Mouse (Mus musculus): ENCODE measurements around the gene Fbxl8. TPM values are rescaled to one million over a fixed set of nuclear protein-coding genes. Genes with fewer than 3 reads are reported as not detected.

The Fbxl8 gene
- polyA plus RNA-seq, 1 experiment from 2014 or later = 3.2 TPM

DNA sequence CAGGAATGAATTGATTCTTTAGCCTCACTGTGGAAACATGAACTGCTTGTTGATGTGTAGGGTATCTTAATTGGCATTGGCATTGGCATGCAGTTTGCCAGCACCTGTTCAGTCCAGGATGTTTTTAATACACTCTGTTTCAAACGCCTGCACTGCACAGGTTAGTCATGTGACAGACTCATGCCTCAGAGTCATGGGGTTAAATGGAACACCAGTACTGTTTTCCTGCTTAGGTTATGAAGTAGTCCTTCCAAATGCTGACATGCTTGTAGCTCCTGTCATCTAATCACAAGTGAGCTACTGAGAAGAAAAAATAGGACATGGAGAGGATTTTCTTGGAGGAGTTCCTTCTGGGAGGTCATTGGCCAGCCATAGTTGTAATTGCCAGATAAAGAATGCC, 29.2 kb upstream of the Fbxl8 start:
- Histone ChIP-seq H3K4me3 (no peak overlapping the region), H3K9me3 (no peaks in the 10 kb centered on the region), H3K9ac (no peak overlapping the region), H3K4me2 (no peak overlapping the region), H3K27me3 (replicated peaks) (no peaks in the 10 kb centered on the region), H3K36me3 (peaks cover 38% of the 10 kb centered on the region), H3K27ac (replicated peaks) (no peak overlapping the region), H3K4me1 (0 out of 2 replicates have a peak, but pooled peaks cover 7% of the 10 kb centered on the region)
- no peak for ATAC-seq (ENCODE audit: extremely low read depth, insufficient number of reproducible peaks, low FRiP score, low TSS enrichment)
- 70% methylated on average over 1 of the region's 1 CpGs for WGBS

DNA sequence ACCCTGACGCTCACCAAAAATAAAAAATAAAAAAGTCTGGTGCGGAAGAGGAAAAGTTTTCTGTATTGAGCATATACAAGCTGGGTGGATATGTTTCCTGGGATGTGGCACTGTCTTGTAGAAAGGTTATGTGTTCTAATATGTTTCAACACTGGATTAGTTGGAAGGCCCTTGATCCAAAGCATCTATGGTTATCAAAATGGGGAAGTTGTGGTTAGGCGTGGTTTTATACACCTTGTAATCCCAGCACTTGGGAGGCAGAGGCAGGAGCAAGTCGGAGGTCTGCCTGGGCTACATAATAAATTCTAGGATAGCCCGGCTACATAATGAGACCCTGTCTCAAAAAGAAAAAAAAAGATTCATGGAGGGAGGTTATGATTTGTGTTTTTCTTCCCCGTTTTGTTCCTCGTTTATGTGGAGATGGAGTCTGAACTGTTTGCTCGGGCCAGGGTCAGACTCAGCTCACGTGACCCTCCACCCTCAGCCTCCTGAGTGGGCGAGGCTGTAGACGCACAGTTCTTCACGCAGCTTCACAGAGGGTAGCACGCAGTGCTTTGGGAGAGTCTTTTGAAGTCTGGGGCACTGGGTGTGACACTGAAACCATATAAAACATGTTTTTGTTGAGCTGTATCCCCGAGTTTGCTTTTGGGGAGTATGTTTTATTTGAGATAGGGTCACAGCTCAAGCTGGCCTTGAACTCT, 26.9 kb upstream of the Fbxl8 start:
- H3K4me3 ChIP-seq = no peak overlapping the region
- no peaks in the 10 kb centered on the region for H3K4me1 ChIP-seq
- H3K27ac ChIP-seq (replicated peaks) = no peak overlapping the region
- 90% methylated on average over 14 of the region's 14 CpGs for WGBS
- H3K4me2 ChIP-seq = no peak overlapping the region
- ATAC-seq (ENCODE audit: extremely low read depth, insufficient number of reproducible peaks, low FRiP score, low TSS enrichment) = no peak
- no peaks in the 10 kb centered on the region for H3K9me3 ChIP-seq
- H3K9ac ChIP-seq = no peak overlapping the region
- H3K27me3 ChIP-seq (replicated peaks) = no peaks in the 10 kb centered on the region
- H3K36me3 ChIP-seq = peaks cover 60% of the 10 kb centered on the region

DNA sequence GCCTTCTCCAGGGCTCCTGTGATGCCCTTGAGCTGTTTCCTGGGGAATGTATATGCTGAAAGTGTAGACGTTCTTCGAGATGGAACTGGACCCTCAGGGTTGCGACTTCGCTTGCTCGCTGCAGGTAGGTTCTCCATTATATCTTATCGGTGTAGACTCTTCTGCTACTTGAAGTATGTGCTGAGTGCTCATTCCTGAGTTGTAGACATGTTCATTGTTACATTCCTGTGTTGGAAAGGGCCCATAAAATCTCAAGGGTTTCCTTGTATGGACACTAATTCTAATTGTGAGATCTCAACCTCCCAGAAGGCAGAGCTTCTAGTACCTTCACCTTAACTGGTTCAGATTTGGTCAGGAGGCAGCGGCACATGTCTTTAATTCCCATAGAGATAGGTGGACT, 23.4 kb upstream of the Fbxl8 start:
- Histone ChIP-seq H3K4me3 (no peak overlapping the region), H3K27ac (replicated peaks) (no peak overlapping the region), H3K4me2 (no peak overlapping the region), H3K36me3 (peaks cover 62% of the 10 kb centered on the region), H3K27me3 (replicated peaks) (no peaks in the 10 kb centered on the region), H3K9me3 (no peaks in the 10 kb centered on the region), H3K4me1 (no peaks in the 10 kb centered on the region), H3K9ac (no peak overlapping the region)
- 90% methylated on average over 7 of the region's 7 CpGs for WGBS
- no peak for ATAC-seq (ENCODE audit: extremely low read depth, insufficient number of reproducible peaks, low FRiP score, low TSS enrichment)

DNA sequence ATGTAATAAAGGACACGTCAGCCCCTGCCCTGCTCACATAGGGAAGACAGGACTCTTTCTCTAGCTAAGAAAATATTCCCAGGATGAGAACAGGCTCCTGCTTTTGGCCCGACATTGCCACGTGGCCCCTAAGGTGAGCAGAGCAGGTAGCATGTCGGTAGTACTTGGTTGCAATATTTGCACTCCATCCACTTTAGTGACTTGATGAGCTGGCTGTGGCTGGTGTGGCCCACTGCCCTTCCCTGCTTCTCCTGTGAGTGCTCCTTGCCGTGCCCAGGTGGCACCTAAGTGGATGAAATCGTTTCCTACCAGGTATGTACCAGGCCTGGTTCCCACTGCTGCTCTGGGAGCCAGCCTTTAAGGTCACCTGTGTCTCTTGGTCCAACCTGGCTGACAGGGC, 12.5 kb upstream of the Fbxl8 start:
- H3K27me3 ChIP-seq (replicated peaks) = peaks cover 14% of the 10 kb centered on the region
- H3K36me3 ChIP-seq = peaks cover 66% of the 10 kb centered on the region
- no peak overlapping the region for H3K9ac ChIP-seq
- no peak overlapping the region for H3K4me2 ChIP-seq
- H3K27ac ChIP-seq (replicated peaks) = no peak overlapping the region
- WGBS = 87% methylated on average over 6 of the region's 6 CpGs
- no peaks in the 10 kb centered on the region for H3K9me3 ChIP-seq
- no peak for ATAC-seq (ENCODE audit: extremely low read depth, insufficient number of reproducible peaks, low FRiP score, low TSS enrichment)
- H3K4me1 ChIP-seq = peaks cover 29% of the 10 kb centered on the region
- no peak overlapping the region for H3K4me3 ChIP-seq

DNA sequence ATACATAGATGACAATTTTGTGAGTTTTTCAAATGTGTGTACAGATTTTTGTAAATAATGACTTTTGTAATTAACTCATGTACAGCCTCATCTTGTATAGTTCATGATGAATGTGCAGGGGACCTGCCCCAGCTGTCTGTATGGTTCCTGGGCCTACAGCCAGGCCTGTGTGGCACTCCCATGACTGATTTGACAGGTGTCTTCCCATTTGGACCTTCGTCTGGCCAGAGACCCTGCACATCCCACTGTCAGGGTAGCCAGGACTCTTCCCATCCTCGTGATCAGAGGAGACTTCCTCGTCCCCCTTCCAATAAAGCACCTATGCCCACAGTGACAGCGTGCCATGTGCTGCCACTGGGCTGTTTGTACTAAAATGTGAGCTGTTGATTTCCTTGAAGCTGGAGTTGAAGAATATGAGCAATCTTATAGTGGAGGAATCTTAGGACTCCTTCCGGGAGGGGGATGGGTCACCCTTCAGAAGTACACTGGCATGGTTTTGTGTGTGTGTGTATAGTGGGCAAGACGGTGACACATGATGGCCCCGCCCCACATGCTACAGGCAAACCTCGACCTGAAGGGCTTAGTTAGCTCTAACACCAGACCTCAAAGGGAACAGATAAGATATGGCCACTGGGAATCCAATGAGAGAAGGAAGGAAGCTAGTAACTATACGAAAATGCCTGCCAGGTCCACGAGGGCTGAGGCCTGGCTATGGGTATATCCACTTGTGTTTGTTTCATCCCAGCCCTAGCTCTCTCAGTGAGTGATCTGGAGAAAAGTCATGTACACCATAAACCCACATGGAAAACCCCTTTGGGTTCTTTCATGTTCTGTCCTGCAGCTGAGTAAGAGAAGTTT, 11.5 kb upstream of the Fbxl8 start:
- no peak overlapping the region for H3K4me3 ChIP-seq
- H3K9me3 ChIP-seq = no peaks in the 10 kb centered on the region
- H3K36me3 ChIP-seq = peaks cover 57% of the 10 kb centered on the region
- peaks cover 21% of the 10 kb centered on the region for H3K27me3 ChIP-seq (replicated peaks)
- no peak overlapping the region for H3K27ac ChIP-seq (replicated peaks)
- H3K4me2 ChIP-seq = peak overlapping the region; percentile 100; the same call in 1 of the 2 replicates
- H3K4me1 ChIP-seq = peaks cover 29% of the 10 kb centered on the region
- WGBS = 60% methylated on average over 10 of the region's 10 CpGs
- no peak for ATAC-seq (ENCODE audit: extremely low read depth, insufficient number of reproducible peaks, low FRiP score, low TSS enrichment)
- H3K9ac ChIP-seq = 0 out of 2 replicates have a peak overlapping the region, but pooled peaks have one; percentile 89

DNA sequence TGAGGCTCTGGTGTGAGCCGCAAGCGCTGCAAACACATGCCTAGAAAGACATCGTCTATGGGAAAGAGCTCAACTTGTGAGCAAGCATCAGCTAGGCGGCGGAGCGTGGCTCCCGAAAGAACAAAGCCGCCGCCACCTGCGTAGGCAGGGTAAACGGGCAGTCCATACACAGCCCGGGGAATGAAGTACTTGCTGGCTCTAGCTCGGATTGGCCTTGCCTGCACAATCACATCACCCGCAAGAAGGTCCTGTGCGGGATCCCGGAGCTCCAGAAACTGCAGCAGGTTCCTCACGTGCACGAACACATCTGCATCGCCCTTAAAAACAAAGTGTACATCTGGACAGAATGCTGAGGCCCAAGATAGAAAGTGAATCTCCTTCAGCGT, 10.7 kb upstream of the Fbxl8 start:
- H3K9me3 ChIP-seq = no peaks in the 10 kb centered on the region
- 43% methylated on average over 20 of the region's 20 CpGs for WGBS
- peak overlapping the region; percentile 89 for H3K9ac ChIP-seq
- H3K27me3 ChIP-seq (replicated peaks) = peaks cover 30% of the 10 kb centered on the region
- H3K4me2 ChIP-seq = peak overlapping the region; percentile 100
- H3K4me1 ChIP-seq = peaks cover 33% of the 10 kb centered on the region
- ATAC-seq (ENCODE audit: extremely low read depth, insufficient number of reproducible peaks, low FRiP score, low TSS enrichment) = no peak
- peak overlapping the region; percentile 75 for H3K4me3 ChIP-seq
- H3K27ac ChIP-seq (replicated peaks) = no peak overlapping the region
- H3K36me3 ChIP-seq = peaks cover 48% of the 10 kb centered on the region

DNA sequence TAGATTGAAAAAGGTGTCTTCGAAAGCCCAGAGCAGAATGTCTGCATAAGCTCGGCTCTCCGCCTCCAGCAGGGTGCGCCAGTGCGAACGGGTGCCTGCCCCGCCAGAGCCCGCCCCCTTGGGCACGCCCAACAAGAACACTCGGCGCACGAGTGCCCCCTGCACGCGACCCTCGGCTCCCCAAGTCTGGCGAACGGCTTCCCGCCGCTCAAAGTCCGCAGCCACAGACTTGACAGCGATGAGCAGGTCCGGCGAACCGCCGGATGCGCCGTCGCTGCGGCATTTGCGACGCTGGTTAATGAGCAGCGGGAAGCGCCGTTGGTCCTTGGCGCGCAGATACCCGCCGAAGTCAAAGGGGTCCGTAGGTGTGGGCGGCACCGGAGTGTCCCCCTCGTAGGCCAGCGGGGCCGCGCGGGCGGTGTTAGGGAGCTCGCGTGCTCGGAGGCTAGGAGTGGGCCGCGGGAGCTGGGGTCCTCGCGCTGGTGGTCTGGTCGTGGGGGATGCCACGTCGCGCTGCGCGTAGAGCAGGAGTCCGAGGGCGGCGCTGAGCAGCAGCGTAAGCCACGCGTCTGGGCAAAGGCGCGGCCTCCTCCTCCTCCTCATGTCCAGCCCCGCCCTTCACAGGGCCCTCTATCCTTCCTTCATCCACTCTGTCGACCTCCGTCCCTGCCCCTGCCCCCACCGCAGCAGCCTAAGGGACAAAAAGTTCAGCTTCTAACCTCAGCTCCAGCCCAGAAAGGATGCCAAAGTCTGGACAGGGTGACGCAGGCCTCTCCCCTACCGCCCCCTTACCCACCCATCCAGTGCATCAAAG, 10.1 kb upstream of the Fbxl8 start:
- ATAC-seq (ENCODE audit: extremely low read depth, insufficient number of reproducible peaks, low FRiP score, low TSS enrichment) = peak; percentile 68
- Histone ChIP-seq H3K9me3 (no peaks in the 10 kb centered on the region), H3K4me2 (peak overlapping the region; percentile 100), H3K36me3 (peaks cover 42% of the 10 kb centered on the region), H3K9ac (peak overlapping the region; percentile 89), H3K27ac (replicated peaks) (peak overlapping the region; percentile 83), H3K4me1 (peaks cover 39% of the 10 kb centered on the region), H3K27me3 (replicated peaks) (peaks cover 36% of the 10 kb centered on the region), H3K4me3 (peak overlapping the region; percentile 75)
- WGBS = 1% methylated on average over 70 of the region's 74 CpGs

DNA sequence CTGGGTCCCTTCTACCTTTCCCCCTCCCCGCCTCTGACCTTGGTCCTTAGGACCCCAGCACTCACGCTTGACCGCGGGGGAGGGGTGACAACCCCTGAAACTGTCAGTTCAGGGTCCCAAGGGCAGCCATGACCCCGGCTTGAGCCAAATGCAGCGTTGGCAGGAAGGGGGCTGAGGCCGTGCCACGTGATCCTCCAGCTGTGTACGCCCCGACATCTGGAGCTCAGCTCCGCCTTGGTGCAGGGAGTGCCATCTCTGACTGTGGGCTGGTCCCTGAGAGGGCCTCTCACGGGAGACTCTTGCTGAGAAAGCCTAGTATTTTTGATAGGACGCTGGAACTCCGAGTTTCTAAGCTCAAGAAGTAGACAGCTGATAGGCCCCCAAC, 9.5 kb upstream of the Fbxl8 start, which contains the start of gene B3gnt9:
Gene B3gnt9, minus strand, starts transcription at position 188 of the 385 bp plus-strand sequence.
- Histone ChIP-seq H3K36me3 (peaks cover 36% of the 10 kb centered on the region), H3K4me3 (peak within 1 kb of the TSS; percentile 75), H3K9me3 (no peaks in the 10 kb centered on the region), H3K4me2 (peak within 1 kb of the TSS; percentile 100), H3K27me3 (replicated peaks) (peaks cover 42% of the 10 kb centered on the region), H3K9ac (peak within 1 kb of the TSS; percentile 89), H3K27ac (replicated peaks) (peak within 1 kb of the TSS; percentile 83), H3K4me1 (peaks cover 45% of the 10 kb centered on the region)
- WGBS = 2% methylated on average over 14 of the region's 14 CpGs
- peak; percentile 35; the same call in 1 of the 2 replicates for ATAC-seq (ENCODE audit: extremely low read depth, insufficient number of reproducible peaks, low FRiP score, low TSS enrichment)

DNA sequence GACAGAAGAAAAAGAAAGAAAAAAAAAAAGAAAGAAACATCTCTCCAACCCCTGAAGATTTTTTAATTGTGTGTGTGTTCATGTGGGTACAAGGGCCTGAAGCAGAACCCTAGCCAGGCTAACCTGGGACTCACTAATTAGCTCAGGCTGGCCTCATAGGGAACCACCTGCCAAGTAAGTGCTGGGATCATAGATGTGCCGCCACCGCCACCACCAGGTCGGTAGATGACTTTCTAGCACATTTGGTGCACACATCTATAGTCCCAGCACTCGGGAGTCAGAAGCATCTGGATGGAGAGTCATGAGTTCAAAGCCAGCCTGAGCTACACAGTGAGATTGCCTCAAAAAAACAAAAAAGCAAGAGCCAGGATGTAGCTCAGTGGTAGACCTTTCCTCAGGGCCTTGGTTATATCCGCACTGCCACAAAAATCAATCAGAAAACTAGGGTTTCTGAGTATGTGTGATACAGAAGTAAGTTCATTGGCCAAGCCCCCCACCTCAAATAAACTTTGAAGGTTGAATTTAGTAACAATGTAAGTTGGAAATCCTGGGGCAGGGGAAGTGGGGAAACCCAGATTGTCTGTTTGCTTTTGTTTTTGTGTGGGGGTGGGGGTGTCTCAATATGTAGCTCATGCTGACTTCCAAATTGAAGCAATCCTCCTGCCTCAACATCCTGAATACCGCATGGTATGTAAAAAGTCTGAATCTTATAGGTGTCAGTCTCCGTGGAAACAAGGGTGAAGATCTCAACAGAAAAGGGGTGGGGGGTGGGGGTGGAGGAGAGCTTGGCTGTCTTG, 6.9 kb upstream of the Fbxl8 start:
- no peak overlapping the region for H3K4me3 ChIP-seq
- no peak overlapping the region for H3K27ac ChIP-seq (replicated peaks)
- peaks cover 13% of the 10 kb centered on the region for H3K36me3 ChIP-seq
- peaks cover 48% of the 10 kb centered on the region for H3K4me1 ChIP-seq
- WGBS = 65% methylated on average over 7 of the region's 7 CpGs
- H3K4me2 ChIP-seq = no peak overlapping the region
- no peak overlapping the region for H3K9ac ChIP-seq
- peaks cover 64% of the 10 kb centered on the region for H3K27me3 ChIP-seq (replicated peaks)
- no peaks in the 10 kb centered on the region for H3K9me3 ChIP-seq
- no peak for ATAC-seq (ENCODE audit: extremely low read depth, insufficient number of reproducible peaks, low FRiP score, low TSS enrichment)

DNA sequence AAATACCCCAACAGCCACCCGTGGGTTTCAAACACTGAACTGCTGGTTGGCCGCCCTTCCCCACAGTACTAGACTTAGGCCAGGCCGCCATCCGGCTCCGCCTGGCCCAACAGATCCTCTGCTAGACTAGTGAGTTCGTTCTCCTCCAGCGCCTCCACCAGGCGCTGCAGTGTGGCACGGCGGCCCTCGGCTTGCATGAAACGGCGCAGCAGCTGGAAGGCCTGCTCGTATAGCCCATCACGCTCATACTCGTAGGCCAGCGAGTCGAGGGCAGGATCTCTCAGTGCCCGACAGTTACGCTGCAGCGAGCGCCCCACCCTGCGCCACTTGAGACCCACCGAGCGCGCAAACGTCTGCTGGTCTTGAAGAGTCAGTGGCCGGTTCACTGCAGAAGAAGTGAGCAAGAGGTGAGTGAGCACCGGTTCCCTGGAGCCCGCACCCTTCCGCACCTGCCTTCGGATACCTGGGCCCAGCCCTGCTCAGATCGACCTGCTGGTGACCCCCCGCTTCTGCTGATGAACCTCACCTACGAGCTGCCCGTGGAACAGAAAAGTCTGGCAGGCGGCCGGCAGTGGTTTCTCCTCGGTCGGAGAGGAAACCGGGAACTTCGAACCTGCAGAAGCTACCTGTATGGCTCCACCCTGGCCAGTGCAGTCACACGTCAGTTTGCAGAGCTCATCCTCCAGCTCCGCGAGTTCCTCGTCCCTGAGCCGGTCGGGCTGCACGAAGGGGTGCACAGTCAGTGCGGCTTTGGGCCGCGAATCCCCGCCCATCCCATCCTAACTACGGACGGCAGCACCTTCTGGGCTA, 5.3 kb upstream of the Fbxl8 start:
- Histone ChIP-seq H3K9ac (peak overlapping the region; percentile 55), H3K4me2 (peak overlapping the region; percentile 86), H3K27ac (replicated peaks) (no peak overlapping the region), H3K9me3 (no peaks in the 10 kb centered on the region), H3K36me3 (no peaks in the 10 kb centered on the region), H3K4me3 (peak overlapping the region; percentile 55), H3K27me3 (replicated peaks) (peaks cover 78% of the 10 kb centered on the region), H3K4me1 (peaks cover 39% of the 10 kb centered on the region)
- no peak for ATAC-seq (ENCODE audit: extremely low read depth, insufficient number of reproducible peaks, low FRiP score, low TSS enrichment)
- WGBS = 6% methylated on average over 55 of the region's 55 CpGs

Data from heart, embryonic 13.5 days (tissue).